Mouse (Mus musculus): ENCODE results near the gene Ralgps1. TPM values are rescaled to one million over a fixed set of nuclear protein-coding genes. Genes with fewer than 3 reads are reported as not detected.
"Not testable (repeated sequence)": the region's sequence is repeated elsewhere in the genome, so short reads cannot be mapped to it uniquely, and the experiment has no call there.

Gene Ralgps1
- polyA plus RNA-seq, 1 experiment from 2014 or later: 5.0 TPM

- Histone ChIP-seq H3K9me3 (ENCODE audit: control insufficient read depth, low read length) (no peaks in the 10 kb centered on the region), H3K4me2 (ENCODE audit: low read depth, severe bottlenecking) (no peak overlapping the region), H3K36me3 (ENCODE audit: control insufficient read depth, insufficient read depth, low read length) (no peaks in the 10 kb centered on the region), H3K4me1 (ENCODE audit: control insufficient read depth, insufficient read depth, low read length) (peaks cover 2% of the 10 kb centered on the region; the same call in 1 of the 2 replicates), H3K27ac (replicated peaks; ENCODE audit: low read depth, low read length) (no peak overlapping the region), H3K9ac (ENCODE audit: low read length) (no peak overlapping the region), H3K4me3 (ENCODE audit: low read depth, low read length) (no peak overlapping the region), H3K27me3 (ENCODE audit: control insufficient read depth, insufficient read depth, low read length) (no peaks in the 10 kb centered on the region)
- DNase-seq (ENCODE audit: low spot score): no peak
- 70% methylated on average over 8 of the region's 8 CpGs for WGBS
- ATAC-seq (ENCODE audit: insufficient number of reproducible peaks, low FRiP score, low TSS enrichment, low read depth): no peak
Observed at GRCm38 (mm10) chr2:33323799-33324595, 47.3 kb downstream of the Ralgps1 start.

GRCm38 (mm10) chr2:33323043-33323625, 48.2 kb downstream of the Ralgps1 start:
- not testable (repeated sequence) for DNase-seq (ENCODE audit: low spot score); H3K27me3 ChIP-seq (ENCODE audit: control insufficient read depth, insufficient read depth, low read length); H3K9ac ChIP-seq (ENCODE audit: low read length); H3K36me3 ChIP-seq (ENCODE audit: control insufficient read depth, insufficient read depth, low read length); H3K4me3 ChIP-seq (ENCODE audit: low read depth, low read length); H3K9me3 ChIP-seq (ENCODE audit: control insufficient read depth, low read length); ATAC-seq (ENCODE audit: insufficient number of reproducible peaks, low FRiP score, low TSS enrichment, low read depth); H3K4me1 ChIP-seq (ENCODE audit: control insufficient read depth, insufficient read depth, low read length); H3K4me2 ChIP-seq (ENCODE audit: low read depth, severe bottlenecking); H3K27ac ChIP-seq (replicated peaks; ENCODE audit: low read depth, low read length)
- WGBS: 66% methylated on average over 9 of the region's 9 CpGs

- peaks cover 6% of the 10 kb centered on the region; the same call in 1 of the 2 replicates for H3K4me1 ChIP-seq (ENCODE audit: control insufficient read depth, insufficient read depth, low read length)
- WGBS: 79% methylated on average over 2 of the region's 2 CpGs
Observed at GRCm38 (mm10) chr2:33321641-33322040, 49.6 kb downstream of the Ralgps1 start.

GRCm38 (mm10) chr2:33321031-33321430, 50.3 kb downstream of the Ralgps1 start:
- no peak overlapping the region for H3K4me2 ChIP-seq (ENCODE audit: low read depth, severe bottlenecking)
- H3K36me3 ChIP-seq (ENCODE audit: control insufficient read depth, insufficient read depth, low read length): 0 out of 2 replicates have a peak, but pooled peaks cover 2% of the 10 kb centered on the region
- no peak overlapping the region for H3K9ac ChIP-seq (ENCODE audit: low read length)
- ATAC-seq (ENCODE audit: insufficient number of reproducible peaks, low FRiP score, low TSS enrichment, low read depth) (no peak), DNase-seq (ENCODE audit: low spot score) (no peak)
- WGBS: 77% methylated on average over 2 of the region's 2 CpGs
- H3K9me3 ChIP-seq (ENCODE audit: control insufficient read depth, low read length): no peaks in the 10 kb centered on the region
- no peak overlapping the region for H3K4me3 ChIP-seq (ENCODE audit: low read depth, low read length)
- H3K4me1 ChIP-seq (ENCODE audit: control insufficient read depth, insufficient read depth, low read length): peaks cover 12% of the 10 kb centered on the region; the same call in 1 of the 2 replicates
- no peaks in the 10 kb centered on the region for H3K27me3 ChIP-seq (ENCODE audit: control insufficient read depth, insufficient read depth, low read length)
- H3K27ac ChIP-seq (replicated peaks; ENCODE audit: low read depth, low read length): no peak overlapping the region

More at GRCm38 (mm10) chr2:33321641-33322040, 49.6 kb downstream of the Ralgps1 start:
- Histone ChIP-seq H3K27me3 (ENCODE audit: control insufficient read depth, insufficient read depth, low read length) (no peaks in the 10 kb centered on the region), H3K27ac (replicated peaks; ENCODE audit: low read depth, low read length) (no peak overlapping the region), H3K36me3 (ENCODE audit: control insufficient read depth, insufficient read depth, low read length) (0 out of 2 replicates have a peak, but pooled peaks cover 2% of the 10 kb centered on the region), H3K9ac (ENCODE audit: low read length) (no peak overlapping the region), H3K9me3 (ENCODE audit: control insufficient read depth, low read length) (no peaks in the 10 kb centered on the region), H3K4me2 (ENCODE audit: low read depth, severe bottlenecking) (no peak overlapping the region), H3K4me3 (ENCODE audit: low read depth, low read length) (no peak overlapping the region)
- ATAC-seq (ENCODE audit: insufficient number of reproducible peaks, low FRiP score, low TSS enrichment, low read depth): no peak
- no peak for DNase-seq (ENCODE audit: low spot score)

GRCm38 (mm10) chr2:33320568-33320967, 50.7 kb downstream of the Ralgps1 start:
- ATAC-seq (ENCODE audit: insufficient number of reproducible peaks, low FRiP score, low TSS enrichment, low read depth) (no peak), DNase-seq (ENCODE audit: low spot score) (no peak)
- Histone ChIP-seq H3K27ac (replicated peaks; ENCODE audit: low read depth, low read length) (no peak overlapping the region), H3K27me3 (ENCODE audit: control insufficient read depth, insufficient read depth, low read length) (no peaks in the 10 kb centered on the region), H3K4me2 (ENCODE audit: low read depth, severe bottlenecking) (no peak overlapping the region), H3K36me3 (ENCODE audit: control insufficient read depth, insufficient read depth, low read length) (0 out of 2 replicates have a peak, but pooled peaks cover 2% of the 10 kb centered on the region), H3K4me1 (ENCODE audit: control insufficient read depth, insufficient read depth, low read length) (peaks cover 16% of the 10 kb centered on the region; the same call in 1 of the 2 replicates), H3K4me3 (ENCODE audit: low read depth, low read length) (no peak overlapping the region), H3K9ac (ENCODE audit: low read length) (no peak overlapping the region), H3K9me3 (ENCODE audit: control insufficient read depth, low read length) (no peaks in the 10 kb centered on the region)
- 67% methylated on average over 3 of the region's 3 CpGs for WGBS

- no peak overlapping the region for H3K9ac ChIP-seq (ENCODE audit: low read length)
- peaks cover 21% of the 10 kb centered on the region for H3K4me1 ChIP-seq (ENCODE audit: control insufficient read depth, insufficient read depth, low read length)
- no peaks in the 10 kb centered on the region for H3K27me3 ChIP-seq (ENCODE audit: control insufficient read depth, insufficient read depth, low read length)
- no peak overlapping the region for H3K4me3 ChIP-seq (ENCODE audit: low read depth, low read length)
- DNase-seq (ENCODE audit: low spot score): no peak
- no peaks in the 10 kb centered on the region for H3K9me3 ChIP-seq (ENCODE audit: control insufficient read depth, low read length)
- ATAC-seq (ENCODE audit: insufficient number of reproducible peaks, low FRiP score, low TSS enrichment, low read depth): no peak
- H3K27ac ChIP-seq (replicated peaks; ENCODE audit: low read depth, low read length): no peak overlapping the region
- no peak overlapping the region for H3K4me2 ChIP-seq (ENCODE audit: low read depth, severe bottlenecking)
- H3K36me3 ChIP-seq (ENCODE audit: control insufficient read depth, insufficient read depth, low read length): 0 out of 2 replicates have a peak, but pooled peaks cover 2% of the 10 kb centered on the region
- 94% methylated on average over 1 of the region's 1 CpGs for WGBS
Observed at GRCm38 (mm10) chr2:33319934-33320333, 51.4 kb downstream of the Ralgps1 start.

- DNase-seq (ENCODE audit: low spot score) (no peak), ATAC-seq (ENCODE audit: insufficient number of reproducible peaks, low FRiP score, low TSS enrichment, low read depth) (no peak)
- Histone ChIP-seq H3K4me3 (ENCODE audit: low read depth, low read length) (no peak overlapping the region), H3K9ac (ENCODE audit: low read length) (no peak overlapping the region), H3K27ac (replicated peaks; ENCODE audit: low read depth, low read length) (no peak overlapping the region), H3K27me3 (ENCODE audit: control insufficient read depth, insufficient read depth, low read length) (no peaks in the 10 kb centered on the region), H3K9me3 (ENCODE audit: control insufficient read depth, low read length) (no peaks in the 10 kb centered on the region), H3K4me2 (ENCODE audit: low read depth, severe bottlenecking) (no peak overlapping the region), H3K36me3 (ENCODE audit: control insufficient read depth, insufficient read depth, low read length) (0 out of 2 replicates have a peak, but pooled peaks cover 2% of the 10 kb centered on the region), H3K4me1 (ENCODE audit: control insufficient read depth, insufficient read depth, low read length) (peaks cover 22% of the 10 kb centered on the region)
- WGBS: 83% methylated on average over 5 of the region's 5 CpGs
Observed at GRCm38 (mm10) chr2:33319455-33319854, 51.8 kb downstream of the Ralgps1 start.

GRCm38 (mm10) chr2:33318491-33318964, 52.8 kb downstream of the Ralgps1 start:
- Histone ChIP-seq H3K9ac (ENCODE audit: low read length) (no peak overlapping the region), H3K36me3 (ENCODE audit: control insufficient read depth, insufficient read depth, low read length) (0 out of 2 replicates have a peak, but pooled peaks cover 2% of the 10 kb centered on the region), H3K4me2 (ENCODE audit: low read depth, severe bottlenecking) (no peak overlapping the region), H3K9me3 (ENCODE audit: control insufficient read depth, low read length) (no peaks in the 10 kb centered on the region), H3K4me1 (ENCODE audit: control insufficient read depth, insufficient read depth, low read length) (peaks cover 22% of the 10 kb centered on the region), H3K27ac (replicated peaks; ENCODE audit: low read depth, low read length) (no peak overlapping the region), H3K4me3 (ENCODE audit: low read depth, low read length) (no peak overlapping the region), H3K27me3 (ENCODE audit: control insufficient read depth, insufficient read depth, low read length) (no peaks in the 10 kb centered on the region)
- DNase-seq (ENCODE audit: low spot score) (no peak), ATAC-seq (ENCODE audit: insufficient number of reproducible peaks, low FRiP score, low TSS enrichment, low read depth) (no peak)
- 70% methylated on average over 8 of the region's 8 CpGs for WGBS
